Mouse (Mus musculus) liver, embryonic 11.5 days (tissue): Measurements from ENCODE around the gene Pigv. TPM values are rescaled to one million over a fixed set of nuclear protein-coding genes. Genes with fewer than 3 reads are reported as not detected.

Source experiments
- ATAC-seq: fragments of 200-750 bp; cut with Nextera tagmentation; replicated peaks from 2 replicates; pipeline ENCODE4 v1.8.0; 2017; ENCODE audit warnings: moderate number of reproducible peaks, mild to moderate bottlenecking, moderate TSS enrichment, moderate library complexity; ENCODE audit not compliant: low FRiP score
- DNase-seq: peaks from one replicate; pipeline ENCODE4 v3.0.0-alpha.2; 2017; ENCODE audit warnings: low spot score
- H3K27ac ChIP-seq: fragments of 300-500 bp; sonication (generic); 2 replicates; pipeline ENCODE4 v1.5.1; 2014; ENCODE audit warnings: mild to moderate bottlenecking, low read depth, low read length, control low read depth
- H3K27me3 ChIP-seq: fragments of 300-500 bp; sonication (generic); replicated peaks from 2 replicates; pipeline ENCODE4 v1.6.1; 2014; ENCODE audit warnings: low read length, mixed read lengths; ENCODE audit not compliant: control insufficient read depth, insufficient read depth
- H3K36me3 ChIP-seq: fragments of 300-500 bp; sonication (generic); 2 replicates; pipeline ENCODE4 v1.6.1; 2014; ENCODE audit warnings: mild to moderate bottlenecking, low read length, moderate library complexity, mixed read lengths; ENCODE audit not compliant: control insufficient read depth, insufficient read depth
- H3K4me1 ChIP-seq: fragments of 300-500 bp; sonication (generic); replicated peaks from 2 replicates; pipeline ENCODE4 v1.6.1; 2014; ENCODE audit warnings: low read length, mixed read lengths; ENCODE audit not compliant: control insufficient read depth, insufficient read depth
- H3K4me2 ChIP-seq: fragments of 300-500 bp; sonication (generic); 2 replicates; pipeline ENCODE4 v1.6.1; 2014; ENCODE audit warnings: mild to moderate bottlenecking, control low read depth, moderate library complexity
- H3K4me3 ChIP-seq: fragments of 300-500 bp; sonication (generic); 2 replicates; pipeline ENCODE4 v1.5.1; 2014; ENCODE audit warnings: low read depth, low read length, control low read depth
- H3K9ac ChIP-seq: fragments of 300-500 bp; sonication (generic); 2 replicates; pipeline ENCODE4 v1.6.1; 2014; ENCODE audit warnings: low read depth, low read length, control low read depth
- H3K9me3 ChIP-seq: fragments of 300-500 bp; sonication (generic); 2 replicates; pipeline ENCODE4 v1.6.1; 2016; ENCODE audit warnings: low read length, inconsistent platforms, mixed read lengths; ENCODE audit not compliant: control insufficient read depth
- WGBS: fragments of 180-500 bp; shearing (Covaris S2); extraction: QIAGEN DNeasy Blood & Tissue Kit; methylation state at CpG from one replicate; pipeline ENCODE4 v1.1.7; 2014; 5-methylcytosine and 5-hydroxymethylcytosine counted together
- polyA plus RNA-seq: library from polyadenylated mRNA; unstranded; fragments of >200 nt; fragmentation: Nextera tagmentation; extraction: Ambion mirVana; gene quantifications from 2 replicates; pipeline ENCODE4 v1.2.1, GENCODE M21; 2014

Pigv gene
- polyA plus RNA-seq, 1 experiment from 2014 or later = 15.0 TPM

- 0 out of 2 replicates have a peak, but pooled peaks have one; percentile 26 for ATAC-seq
- Histone ChIP-seq H3K36me3 (0 out of 2 replicates have a peak, but pooled peaks cover 2% of the 10 kb centered on the region), H3K27ac (peak overlapping the region; percentile 13; the same call in 1 of the 2 replicates), H3K4me2 (no peak overlapping the region), H3K4me3 (no peak overlapping the region), H3K4me1 (peaks cover 23% of the 10 kb centered on the region), H3K27me3 (no peaks in the 10 kb centered on the region), H3K9me3 (no peaks in the 10 kb centered on the region), H3K9ac (no peak overlapping the region)
- no peak for DNase-seq
- WGBS = 41% methylated on average over 6 of the region's 6 CpGs
Observed at GRCm38 (mm10) chr4:133666199-133666598, 6.2 kb downstream of the Pigv start.

- H3K4me1 ChIP-seq = peaks cover 20% of the 10 kb centered on the region
Observed at GRCm38 (mm10) chr4:133665118-133665517, 7.3 kb downstream of the Pigv start.

GRCm38 (mm10) chr4:133662945-133663344 lies 9.5 kb downstream of the Pigv start:
- Histone ChIP-seq H3K36me3 (0 out of 2 replicates have a peak, but pooled peaks cover 2% of the 10 kb centered on the region), H3K4me2 (no peak overlapping the region), H3K9ac (no peak overlapping the region), H3K4me1 (peaks cover 32% of the 10 kb centered on the region), H3K27me3 (no peaks in the 10 kb centered on the region), H3K27ac (no peak overlapping the region), H3K4me3 (no peak overlapping the region), H3K9me3 (no peaks in the 10 kb centered on the region)
- no peak for DNase-seq
- WGBS = 78% methylated on average over 8 of the region's 8 CpGs
- ATAC-seq = no peak

More at GRCm38 (mm10) chr4:133665118-133665517, 7.3 kb downstream of the Pigv start:
- Histone ChIP-seq H3K9me3 (no peaks in the 10 kb centered on the region), H3K9ac (no peak overlapping the region), H3K4me3 (no peak overlapping the region), H3K27ac (no peak overlapping the region), H3K27me3 (no peaks in the 10 kb centered on the region), H3K36me3 (0 out of 2 replicates have a peak, but pooled peaks cover 2% of the 10 kb centered on the region), H3K4me2 (no peak overlapping the region)
- ATAC-seq = no peak
- DNase-seq = no peak
- WGBS = 55% methylated on average over 11 of the region's 11 CpGs

- no peaks in the 10 kb centered on the region for H3K27me3 ChIP-seq
- DNase-seq (no peak), ATAC-seq (no peak)
- 0 out of 2 replicates have a peak, but pooled peaks cover 2% of the 10 kb centered on the region for H3K36me3 ChIP-seq
- H3K4me2 ChIP-seq = no peak overlapping the region
- H3K9ac ChIP-seq = no peak overlapping the region
- H3K4me1 ChIP-seq = peaks cover 32% of the 10 kb centered on the region
- H3K4me3 ChIP-seq = no peak overlapping the region
- no peaks in the 10 kb centered on the region for H3K9me3 ChIP-seq
- whole genome bisulfite sequencing = 90% methylated on average over 8 of the region's 8 CpGs
- no peak overlapping the region for H3K27ac ChIP-seq
Observed at GRCm38 (mm10) chr4:133662421-133662820, 10.0 kb downstream of the Pigv start.

DNA sequence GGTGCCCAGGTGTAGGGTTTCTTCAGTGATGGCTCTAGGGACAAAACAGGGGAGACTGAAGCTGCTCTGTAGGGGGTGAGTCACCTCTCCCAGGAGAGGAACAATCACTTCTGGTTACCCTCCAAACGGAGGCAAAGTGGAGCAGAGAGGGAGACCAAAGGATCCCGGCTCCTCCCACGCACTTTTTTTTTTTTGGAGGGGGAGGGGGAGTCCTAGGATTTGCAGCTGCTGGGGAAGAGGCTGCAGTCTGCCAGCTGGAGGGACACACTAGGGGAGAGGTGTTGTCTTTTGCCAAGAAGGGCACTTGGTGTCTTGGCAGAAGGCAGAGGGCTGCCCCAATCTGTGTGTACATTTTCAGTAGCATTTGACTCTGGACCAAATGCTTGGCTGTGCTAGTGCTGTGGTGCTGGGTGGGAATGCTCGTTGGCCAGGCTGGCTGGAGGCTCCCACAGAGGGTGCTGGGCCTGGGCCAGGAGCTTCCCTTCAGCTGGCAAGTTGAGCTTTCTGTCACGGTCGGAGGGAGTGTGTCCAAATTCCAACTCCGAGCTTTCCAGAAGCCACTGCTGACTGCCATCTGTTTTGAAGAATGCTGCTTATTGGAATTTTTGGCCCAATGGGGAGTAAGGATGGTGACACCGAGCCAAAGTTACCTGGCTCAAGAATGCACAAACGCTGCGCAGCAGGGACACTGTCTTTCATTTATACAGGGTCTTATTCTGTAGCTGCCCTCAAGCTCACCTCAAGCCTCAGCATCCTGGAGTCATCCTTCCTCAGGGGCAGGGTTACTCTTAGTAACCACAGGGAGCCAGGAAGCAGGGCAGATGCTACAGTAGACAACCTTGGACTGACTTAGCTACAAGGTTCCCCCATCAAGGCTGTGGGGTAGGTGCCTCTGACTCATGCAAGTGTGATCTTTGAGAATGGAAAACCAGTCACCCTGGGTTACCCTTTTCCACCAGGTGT lies 12.0 kb downstream of the Pigv start:
- peak overlapping the region; percentile 36 for H3K4me3 ChIP-seq
- 0 out of 2 replicates have a peak, but pooled peaks cover 2% of the 10 kb centered on the region for H3K36me3 ChIP-seq
- no peaks in the 10 kb centered on the region for H3K9me3 ChIP-seq
- 27% methylated on average over 10 of the region's 10 CpGs for WGBS
- peak overlapping the region; percentile 57 for H3K9ac ChIP-seq
- DNase-seq (no peak), ATAC-seq (no peak)
- H3K4me1 ChIP-seq = peaks cover 28% of the 10 kb centered on the region
- H3K4me2 ChIP-seq = peak overlapping the region; percentile 62
- H3K27me3 ChIP-seq = no peaks in the 10 kb centered on the region
- peak overlapping the region; percentile 86 for H3K27ac ChIP-seq

DNA sequence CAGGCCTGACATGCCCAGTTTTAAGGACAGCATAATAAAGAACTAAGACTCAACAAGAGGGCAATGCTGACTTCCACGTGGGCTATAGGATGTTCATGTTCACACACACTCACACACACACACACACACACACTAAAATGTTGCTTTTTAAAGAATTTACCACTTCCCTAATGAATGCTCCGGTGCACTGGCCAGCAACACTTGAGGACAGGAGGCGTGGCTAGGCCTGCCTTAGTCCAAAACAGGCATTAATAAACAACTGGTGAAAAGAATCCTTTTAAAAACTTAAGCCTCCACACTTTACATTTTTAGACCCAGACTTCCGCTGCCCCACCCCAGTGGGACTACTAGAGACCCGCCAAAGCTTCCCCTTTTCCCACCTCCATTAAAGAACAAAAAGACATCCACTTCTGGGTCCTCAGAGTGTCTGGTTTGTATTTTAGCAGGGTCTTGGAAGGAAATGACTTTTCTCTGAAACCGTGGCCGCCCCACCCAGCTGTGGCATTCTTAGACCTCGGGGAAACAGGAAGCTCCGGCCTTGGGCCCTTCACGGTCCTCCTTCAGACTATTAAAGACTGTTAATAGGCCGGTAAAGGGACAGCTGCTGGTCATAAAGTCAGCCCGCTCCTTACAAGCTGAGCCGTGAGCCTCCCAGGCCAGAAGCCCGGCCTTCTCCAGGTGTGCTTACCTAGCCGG lies 12.8 kb downstream of the Pigv start:
- Histone ChIP-seq H3K27me3 (no peaks in the 10 kb centered on the region), H3K4me1 (peaks cover 23% of the 10 kb centered on the region), H3K27ac (peak overlapping the region; percentile 86), H3K4me3 (peak overlapping the region; percentile 36), H3K9ac (peak overlapping the region; percentile 57), H3K36me3 (0 out of 2 replicates have a peak, but pooled peaks cover 2% of the 10 kb centered on the region), H3K4me2 (peak overlapping the region; percentile 62), H3K9me3 (no peaks in the 10 kb centered on the region)
- DNase-seq (no peak), ATAC-seq (peak; percentile 36; the same call in 1 of the 2 replicates)
- 11% methylated on average over 15 of the region's 15 CpGs for WGBS

- no peak overlapping the region for H3K9ac ChIP-seq
- no peak overlapping the region for H3K4me3 ChIP-seq
- H3K27me3 ChIP-seq = no peaks in the 10 kb centered on the region
- 0 out of 2 replicates have a peak, but pooled peaks cover 2% of the 10 kb centered on the region for H3K36me3 ChIP-seq
- H3K9me3 ChIP-seq = no peaks in the 10 kb centered on the region
- DNase-seq (no peak), ATAC-seq (no peak)
- WGBS = 43% methylated on average over 2 of the region's 2 CpGs
- peaks cover 23% of the 10 kb centered on the region for H3K4me1 ChIP-seq
- 0 out of 2 replicates have a peak overlapping the region, but pooled peaks have one; percentile 13 for H3K27ac ChIP-seq
- peak overlapping the region; percentile 22; the same call in 1 of the 2 replicates for H3K4me2 ChIP-seq
Observed at GRCm38 (mm10) chr4:133658729-133659128, 13.7 kb downstream of the Pigv start.

DNA sequence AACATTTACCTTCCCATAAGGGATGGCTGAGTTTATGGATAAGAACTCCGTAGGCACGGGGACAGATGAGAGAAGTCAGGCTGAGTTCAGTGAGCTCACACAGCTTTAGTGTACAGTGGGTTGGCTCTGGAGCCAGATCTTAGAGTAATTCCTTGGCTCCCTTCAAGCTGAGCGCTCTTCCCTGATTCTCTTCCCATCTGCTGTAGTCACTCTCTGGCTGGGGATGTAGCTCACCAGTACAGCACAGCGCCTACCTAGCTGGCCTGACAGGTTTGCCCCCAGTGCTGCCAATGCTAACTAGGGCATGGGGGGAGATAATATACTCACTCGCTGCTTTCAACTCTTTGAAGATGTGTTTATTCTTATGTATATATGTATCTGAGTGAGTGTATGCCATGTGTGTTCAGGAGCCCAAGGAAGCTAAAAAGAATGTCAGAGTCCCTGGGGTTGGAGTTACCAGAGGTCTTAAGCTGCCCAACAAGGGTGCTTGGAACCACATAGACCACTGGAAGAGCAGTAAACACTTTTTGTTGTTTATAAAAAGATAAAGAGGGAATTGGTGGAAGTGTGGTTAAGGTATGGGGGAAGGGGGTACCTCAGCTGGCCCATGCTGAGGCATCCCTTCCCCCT lies 14.5 kb downstream of the Pigv start:
- Histone ChIP-seq H3K27ac (no peak overlapping the region), H3K27me3 (no peaks in the 10 kb centered on the region), H3K9ac (no peak overlapping the region), H3K9me3 (no peaks in the 10 kb centered on the region), H3K4me3 (no peak overlapping the region), H3K4me1 (peaks cover 23% of the 10 kb centered on the region), H3K36me3 (0 out of 2 replicates have a peak, but pooled peaks cover 2% of the 10 kb centered on the region), H3K4me2 (no peak overlapping the region)
- DNase-seq (no peak), ATAC-seq (no peak)
- 72% methylated on average over 5 of the region's 5 CpGs for WGBS
